Mouse (Mus musculus) intestine, embryonic 15.5 days (tissue): ENCODE data around the gene Caly. TPM values are rescaled to one million over a fixed set of nuclear protein-coding genes. Genes with fewer than 3 reads are reported as not detected.
A peak's percentile ranks its signal among the peaks of the same experiment; 100 is the strongest.

ENCODE experiments used
- ATAC-seq: fragments of 200-750 bp; cut with Nextera tagmentation; 2 replicates; pipeline ENCODE4 v1.8.0; 2017; ENCODE audit warnings: moderate TSS enrichment, moderate library complexity
- H3K27ac ChIP-seq: fragments of 300-500 bp; sonication (generic); 2 replicates; pipeline ENCODE4 v1.5.1; 2015; ENCODE audit warnings: mild to moderate bottlenecking, inconsistent platforms
- H3K27me3 ChIP-seq: fragments of 300-500 bp; sonication (generic); replicated peaks from 2 replicates; pipeline ENCODE4 v1.6.1; 2015; ENCODE audit warnings: inconsistent platforms
- H3K36me3 ChIP-seq: fragments of 300-500 bp; sonication (generic); 2 replicates; pipeline ENCODE4 v1.6.1; 2015; ENCODE audit warnings: inconsistent platforms
- H3K4me1 ChIP-seq: fragments of 300-500 bp; sonication (generic); replicated peaks from 2 replicates; pipeline ENCODE4 v1.6.1; 2015; ENCODE audit warnings: inconsistent platforms
- H3K4me2 ChIP-seq: fragments of 300-500 bp; sonication (generic); replicated peaks from 2 replicates; pipeline ENCODE4 v1.6.1; 2015; ENCODE audit warnings: mild to moderate bottlenecking, inconsistent platforms
- H3K4me3 ChIP-seq: fragments of 300-500 bp; sonication (generic); replicated peaks from 2 replicates; pipeline ENCODE4 v1.5.1; 2015; ENCODE audit warnings: inconsistent platforms
- H3K9ac ChIP-seq: fragments of 300-500 bp; sonication (generic); 2 replicates; pipeline ENCODE4 v1.6.1; 2015; ENCODE audit warnings: inconsistent platforms
- H3K9me3 ChIP-seq: fragments of 300-500 bp; sonication (generic); 2 replicates; pipeline ENCODE4 v1.6.1; 2016; ENCODE audit warnings: inconsistent platforms
- WGBS: fragments of 180-500 bp; shearing (Covaris S2); methylation state at CpG from one replicate; pipeline ENCODE4 v1.1.7; 2015; 5-methylcytosine and 5-hydroxymethylcytosine counted together
- polyA plus RNA-seq: library from polyadenylated mRNA; unstranded; fragments of >200 nt; fragmentation: Nextera tagmentation; extraction: Ambion mirVana; gene quantifications from 2 replicates; pipeline ENCODE4 v1.2.1, GENCODE M21; 2015

Caly gene
- polyA plus RNA-seq, result 3.4 and 3.7 TPM in 2 replicates

GRCm38 (mm10) chr7:140082242-140082678 lies at the start of gene Caly:
Gene Caly (minus strand): TSS chr7:140082548.
- H3K36me3 ChIP-seq, result no peaks in the 10 kb centered on the region
- 10% methylated on average over 18 of the region's 18 CpGs for WGBS
- no peaks in the 10 kb centered on the region for H3K9me3 ChIP-seq
- H3K27ac ChIP-seq, result no peak within 1 kb of the TSS
- no peak within 1 kb of the TSS for H3K4me3 ChIP-seq
- ATAC-seq, result peak; percentile 41; the same call in 1 of the 2 replicates
- peak within 1 kb of the TSS; percentile 6; the same call in 1 of the 2 replicates for H3K4me2 ChIP-seq
- H3K27me3 ChIP-seq, result peaks cover 38% of the 10 kb centered on the region
- H3K9ac ChIP-seq, result no peak within 1 kb of the TSS
- H3K4me1 ChIP-seq, result 0 out of 2 replicates have a peak, but pooled peaks cover 5% of the 10 kb centered on the region

- H3K27me3 ChIP-seq, result no peaks in the 10 kb centered on the region
- no peaks in the 10 kb centered on the region for H3K9me3 ChIP-seq
- peaks cover 2% of the 10 kb centered on the region; the same call in 1 of the 2 replicates for H3K36me3 ChIP-seq
- H3K9ac ChIP-seq, result no peak overlapping the region
- H3K4me1 ChIP-seq, result peaks cover 8% of the 10 kb centered on the region
- H3K4me2 ChIP-seq, result no peak overlapping the region
- no peak for ATAC-seq
- H3K27ac ChIP-seq, result no peak overlapping the region
- WGBS, result 76% methylated on average over 2 of the region's 2 CpGs
- H3K4me3 ChIP-seq, result no peak overlapping the region
These were observed 45.6 kb upstream of the Caly start for GRCm38 (mm10) chr7:140127911-140128310.

GRCm38 (mm10) chr7:140126934-140127333 lies 44.6 kb upstream of the Caly start:
- Histone ChIP-seq H3K36me3 (no peaks in the 10 kb centered on the region), H3K27me3 (no peaks in the 10 kb centered on the region), H3K4me3 (peak overlapping the region; percentile 12; the same call in 1 of the 2 replicates), H3K4me2 (peak overlapping the region; percentile 51), H3K9me3 (no peaks in the 10 kb centered on the region), H3K9ac (no peak overlapping the region), H3K27ac (no peak overlapping the region), H3K4me1 (peaks cover 8% of the 10 kb centered on the region)
- WGBS, result 75% methylated on average over 3 of the region's 3 CpGs
- no peak for ATAC-seq

- H3K27me3 ChIP-seq, result no peaks in the 10 kb centered on the region
- peak overlapping the region; percentile 73 for H3K4me2 ChIP-seq
- H3K27ac ChIP-seq, result peak overlapping the region; percentile 62
- peak overlapping the region; percentile 72 for H3K4me3 ChIP-seq
- H3K4me1 ChIP-seq, result peaks cover 8% of the 10 kb centered on the region
- peak; percentile 52 for ATAC-seq
- 3% methylated on average over 5 of the region's 5 CpGs for WGBS
- H3K9ac ChIP-seq, result peak overlapping the region; percentile 90
- no peaks in the 10 kb centered on the region for H3K36me3 ChIP-seq
- H3K9me3 ChIP-seq, result no peaks in the 10 kb centered on the region
These were observed 43.6 kb upstream of the Caly start for GRCm38 (mm10) chr7:140126022-140126350.

- WGBS, result 1% methylated on average over 40 of the region's 40 CpGs
These were observed 43.1 kb upstream of the Caly start for GRCm38 (mm10) chr7:140125278-140126021.

GRCm38 (mm10) chr7:140124382-140124781 lies 42.0 kb upstream of the Caly start:
- H3K9ac ChIP-seq, result no peak overlapping the region
- H3K36me3 ChIP-seq, result no peaks in the 10 kb centered on the region
- 86% methylated on average over 1 of the region's 1 CpGs for WGBS
- no peaks in the 10 kb centered on the region for H3K27me3 ChIP-seq
- no peak overlapping the region for H3K4me2 ChIP-seq
- H3K4me1 ChIP-seq, result peaks cover 8% of the 10 kb centered on the region
- no peaks in the 10 kb centered on the region for H3K9me3 ChIP-seq
- H3K4me3 ChIP-seq, result no peak overlapping the region
- no peak overlapping the region for H3K27ac ChIP-seq
- no peak for ATAC-seq

More at GRCm38 (mm10) chr7:140125278-140126021, 43.1 kb upstream of the Caly start:
- Histone ChIP-seq H3K4me2 (peak overlapping the region; percentile 73), H3K4me1 (peaks cover 8% of the 10 kb centered on the region), H3K4me3 (peak overlapping the region; percentile 72), H3K9ac (peak overlapping the region; percentile 90), H3K9me3 (no peaks in the 10 kb centered on the region), H3K27me3 (no peaks in the 10 kb centered on the region), H3K27ac (peak overlapping the region; percentile 62), H3K36me3 (no peaks in the 10 kb centered on the region)
- ATAC-seq, result peak; percentile 97

- peak; percentile 23 for ATAC-seq
- Histone ChIP-seq H3K4me3 (no peak overlapping the region), H3K27ac (peak overlapping the region; percentile 38), H3K9me3 (no peaks in the 10 kb centered on the region), H3K36me3 (no peaks in the 10 kb centered on the region), H3K4me1 (peaks cover 8% of the 10 kb centered on the region), H3K27me3 (no peaks in the 10 kb centered on the region), H3K9ac (no peak overlapping the region), H3K4me2 (no peak overlapping the region)
- 21% methylated on average over 4 of the region's 4 CpGs for WGBS
These were observed 40.4 kb upstream of the Caly start for GRCm38 (mm10) chr7:140122765-140123164.

GRCm38 (mm10) chr7:140121338-140121910 lies 39.1 kb upstream of the Caly start:
- H3K4me2 ChIP-seq, result no peak overlapping the region
- H3K27ac ChIP-seq, result no peak overlapping the region
- WGBS, result 63% methylated on average over 13 of the region's 13 CpGs
- H3K27me3 ChIP-seq, result no peaks in the 10 kb centered on the region
- H3K9ac ChIP-seq, result no peak overlapping the region
- no peaks in the 10 kb centered on the region for H3K36me3 ChIP-seq
- no peak overlapping the region for H3K4me3 ChIP-seq
- H3K9me3 ChIP-seq, result no peaks in the 10 kb centered on the region
- ATAC-seq, result no peak
- peaks cover 5% of the 10 kb centered on the region for H3K4me1 ChIP-seq

- Histone ChIP-seq H3K36me3 (no peaks in the 10 kb centered on the region), H3K27me3 (no peaks in the 10 kb centered on the region), H3K4me1 (peaks cover 5% of the 10 kb centered on the region), H3K4me2 (no peak overlapping the region), H3K9me3 (no peaks in the 10 kb centered on the region), H3K9ac (no peak overlapping the region), H3K4me3 (no peak overlapping the region), H3K27ac (no peak overlapping the region)
- no peak for ATAC-seq
- 88% methylated on average over 2 of the region's 2 CpGs for WGBS
These were observed 38.1 kb upstream of the Caly start for GRCm38 (mm10) chr7:140120484-140120883.

GRCm38 (mm10) chr7:140116329-140117054 lies 34.1 kb upstream of the Caly start, which contains the start of gene Echs1:
Gene Echs1 (minus strand): TSS chr7:140116476.
- H3K9ac ChIP-seq, result peak within 1 kb of the TSS; percentile 89
- peak within 1 kb of the TSS; percentile 75 for H3K4me3 ChIP-seq
- peak within 1 kb of the TSS; percentile 87 for H3K27ac ChIP-seq
- ATAC-seq, result peak; percentile 96
- 0 out of 2 replicates have a peak, but pooled peaks cover 3% of the 10 kb centered on the region for H3K4me1 ChIP-seq
- H3K4me2 ChIP-seq, result peak within 1 kb of the TSS; percentile 82
- 4% methylated on average over 28 of the region's 28 CpGs for WGBS
- H3K27me3 ChIP-seq, result no peaks in the 10 kb centered on the region
- H3K9me3 ChIP-seq, result no peaks in the 10 kb centered on the region
- peaks cover 3% of the 10 kb centered on the region; the same call in 1 of the 2 replicates for H3K36me3 ChIP-seq

GRCm38 (mm10) chr7:140115583-140116328 lies 33.4 kb upstream of the Caly start, which contains the start of gene Paox:
Gene Paox (plus strand): TSS chr7:140115799.
- Histone ChIP-seq H3K36me3 (peaks cover 8% of the 10 kb centered on the region), H3K27ac (peak within 1 kb of the TSS; percentile 87), H3K27me3 (no peaks in the 10 kb centered on the region), H3K4me1 (0 out of 2 replicates have a peak, but pooled peaks cover 3% of the 10 kb centered on the region), H3K9me3 (no peaks in the 10 kb centered on the region), H3K4me3 (peak within 1 kb of the TSS; percentile 75), H3K9ac (peak within 1 kb of the TSS; percentile 89), H3K4me2 (peak within 1 kb of the TSS; percentile 82)
- ATAC-seq, result peak; percentile 88
- WGBS, result under 1% methylated on average over 23 of the region's 23 CpGs
